Comparison of ENCODE assay signal across 19 mouse cellular contexts in the genomic region with DNA sequence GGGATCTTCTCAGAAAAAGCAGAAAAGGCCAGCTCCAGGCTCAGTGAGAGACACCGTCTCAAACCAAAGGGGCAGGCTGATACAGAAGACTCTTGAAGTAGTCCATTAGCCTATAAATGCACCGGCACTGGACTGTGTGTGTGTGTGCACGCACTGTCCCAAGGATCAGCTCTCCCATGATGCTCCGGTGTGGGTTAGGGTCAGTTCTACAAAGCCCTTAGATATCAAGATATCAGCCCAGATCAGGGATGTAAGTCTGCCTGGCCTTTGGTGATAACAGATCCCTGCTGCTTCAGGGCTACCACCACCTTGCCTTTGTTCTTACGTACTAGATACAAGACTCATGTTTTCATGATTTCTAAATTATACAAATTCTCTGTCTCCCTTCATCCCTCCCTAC.
DNase-seq lines count a peak whose midpoint lies in the region; ATAC-seq lines count a peak whose summit lies in the region.
"Had no signal": no experiment of that assay in that cellular context is flagged by ENCODE, and none has a peak within 500 bp of the region (broad histone marks: within the 10 kb centered on the region; RNA-seq: fewer than 3 reads in every experiment).

No protein-coding gene starts in this region.

- no peaks in the 10 kb centered on the region for H3K36me3 ChIP-seq in midbrain, embryonic 14.5 days (ENCODE audit: control insufficient read depth, insufficient read depth, low read length)
- no peaks in the 10 kb centered on the region for H3K36me3 ChIP-seq in midbrain, embryonic 11.5 days (ENCODE audit: control insufficient read depth, insufficient read depth, low read length)
- H3K36me3 ChIP-seq in liver, embryonic 12.5 days = peaks cover 3% of the 10 kb centered on the region; the same call in 1 of the 2 replicates
- H3K36me3 ChIP-seq in liver, embryonic 16.5 days (ENCODE audit: control insufficient read depth, insufficient read depth) = peaks cover 2% of the 10 kb centered on the region; the same call in 1 of the 2 replicates
- H3K36me3 ChIP-seq in hindbrain, embryonic 13.5 days = no peaks in the 10 kb centered on the region
- H3K36me3 ChIP-seq: embryonic facial prominence, embryonic 12.5 days; forebrain, embryonic 15.5 days; heart, embryonic 15.5 days had no signal

- no peak overlapping the region for H3K4me3 ChIP-seq in midbrain, embryonic 14.5 days (replicated peaks; ENCODE audit: low read depth, low read length)
- H3K4me3 ChIP-seq in midbrain, embryonic 11.5 days (ENCODE audit: low read depth, low read length) = no peak overlapping the region
- no peak overlapping the region for H3K4me3 ChIP-seq in liver, embryonic 12.5 days
- H3K4me3 ChIP-seq in liver, embryonic 16.5 days (ENCODE audit: low read depth, low read length) = no peak overlapping the region
- H3K4me3 ChIP-seq in hindbrain, embryonic 13.5 days = no peak overlapping the region
- H3K4me3 ChIP-seq: embryonic facial prominence, embryonic 12.5 days; forebrain, embryonic 15.5 days; heart, adult 2 months; heart, embryonic 15.5 days had no signal

- no peak overlapping the region for H3K4me2 ChIP-seq in midbrain, embryonic 14.5 days (ENCODE audit: low read length)
- no peak overlapping the region for H3K4me2 ChIP-seq in midbrain, embryonic 11.5 days
- H3K4me2 ChIP-seq in liver, embryonic 12.5 days = no peak overlapping the region
- no peak overlapping the region for H3K4me2 ChIP-seq in liver, embryonic 16.5 days (ENCODE audit: low read depth, low read length)
- no peak overlapping the region for H3K4me2 ChIP-seq in hindbrain, embryonic 13.5 days
- H3K4me2 ChIP-seq: embryonic facial prominence, embryonic 12.5 days; forebrain, embryonic 15.5 days; heart, embryonic 11.5 days; heart, embryonic 15.5 days; hindbrain, embryonic 14.5 days had no signal

- 0 out of 2 replicates have a peak overlapping the region, but pooled peaks have one; percentile 26 for H3K27ac ChIP-seq in midbrain, embryonic 14.5 days (replicated peaks; ENCODE audit: low read depth, low read length)
- H3K27ac ChIP-seq in midbrain, embryonic 11.5 days (ENCODE audit: low read depth, low read length) = no peak overlapping the region
- peak overlapping the region; percentile 43; the same call in 1 of the 2 replicates for H3K27ac ChIP-seq in liver, embryonic 12.5 days
- no peak overlapping the region for H3K27ac ChIP-seq in liver, embryonic 16.5 days (ENCODE audit: low read length)
- no peak overlapping the region for H3K27ac ChIP-seq in hindbrain, embryonic 13.5 days
- H3K27ac ChIP-seq: embryonic facial prominence, embryonic 12.5 days; forebrain, embryonic 15.5 days; heart, adult 2 months; heart, embryonic 15.5 days; hindbrain, embryonic 14.5 days had no signal

- H3K9me3 ChIP-seq in midbrain, embryonic 14.5 days (ENCODE audit: control insufficient read depth, low read length) = no peaks in the 10 kb centered on the region
- no peaks in the 10 kb centered on the region for H3K9me3 ChIP-seq in midbrain, embryonic 11.5 days (ENCODE audit: control insufficient read depth, low read length)
- H3K9me3 ChIP-seq in liver, embryonic 12.5 days (replicated peaks) = no peaks in the 10 kb centered on the region
- H3K9me3 ChIP-seq in liver, embryonic 16.5 days (replicated peaks; ENCODE audit: control insufficient read depth, low read length) = no peaks in the 10 kb centered on the region
- no peaks in the 10 kb centered on the region for H3K9me3 ChIP-seq in hindbrain, embryonic 13.5 days
- H3K9me3 ChIP-seq: embryonic facial prominence, embryonic 12.5 days; forebrain, embryonic 15.5 days; heart, embryonic 15.5 days had no signal

- H3K27me3 ChIP-seq in midbrain, embryonic 14.5 days (ENCODE audit: control insufficient read depth, insufficient read depth, low read length) = no peaks in the 10 kb centered on the region
- H3K27me3 ChIP-seq in midbrain, embryonic 11.5 days (ENCODE audit: control insufficient read depth, insufficient read depth, low read length) = no peaks in the 10 kb centered on the region
- no peaks in the 10 kb centered on the region for H3K27me3 ChIP-seq in liver, embryonic 12.5 days (replicated peaks)
- no peaks in the 10 kb centered on the region for H3K27me3 ChIP-seq in liver, embryonic 16.5 days (ENCODE audit: control insufficient read depth, insufficient read depth, low read depth, low read length)
- no peaks in the 10 kb centered on the region for H3K27me3 ChIP-seq in hindbrain, embryonic 13.5 days
- H3K27me3 ChIP-seq: embryonic facial prominence, embryonic 12.5 days; forebrain, embryonic 15.5 days; heart, embryonic 15.5 days had no signal

- DNase-seq in midbrain, embryonic 14.5 days = no peak
- no peak for DNase-seq in midbrain, embryonic 11.5 days (ENCODE audit: low spot score, missing footprints)
- DNase-seq in kidney, postnatal 14 days = no peak
- DNase-seq in right cerebral cortex, postnatal 25 days = no peak
- DNase-seq: adrenal gland, postnatal 10 days; cerebellum, adult 11-12 months; cerebellum, adult 9-10 months; cerebellum, postnatal 25 days; gastrocnemius, postnatal 14 days; heart, adult 2 months; heart, postnatal 14 days had no signal

- H3K4me1 ChIP-seq in midbrain, embryonic 14.5 days (ENCODE audit: control insufficient read depth, insufficient read depth, low read length) = no peaks in the 10 kb centered on the region
- no peaks in the 10 kb centered on the region; the same call in 1 of the 2 replicates for H3K4me1 ChIP-seq in midbrain, embryonic 11.5 days (ENCODE audit: control insufficient read depth, insufficient read depth, low read length)
- H3K4me1 ChIP-seq in liver, embryonic 12.5 days = peaks cover 23% of the 10 kb centered on the region
- peaks cover 7% of the 10 kb centered on the region for H3K4me1 ChIP-seq in liver, embryonic 16.5 days (ENCODE audit: control insufficient read depth, low read depth, low read length)
- H3K4me1 ChIP-seq in hindbrain, embryonic 13.5 days (replicated peaks) = peaks cover 5% of the 10 kb centered on the region; the same call in 1 of the 2 replicates
- H3K4me1 ChIP-seq: embryonic facial prominence, embryonic 12.5 days had no signal

- WGBS in midbrain, embryonic 14.5 days = 86% methylated on average over 5 of the region's 5 CpGs
- 90% methylated on average over 5 of the region's 5 CpGs for WGBS in midbrain, embryonic 11.5 days
- 49% methylated on average over 5 of the region's 5 CpGs for WGBS in liver, embryonic 12.5 days (ENCODE audit: insufficient replicate concordance)
- 39% methylated on average over 5 of the region's 5 CpGs for WGBS in liver, embryonic 16.5 days (ENCODE audit: insufficient replicate concordance)
- WGBS in hindbrain, embryonic 13.5 days = 86% methylated on average over 5 of the region's 5 CpGs

- H3K9ac ChIP-seq in midbrain, embryonic 14.5 days (replicated peaks; ENCODE audit: low read length) = no peak overlapping the region
- no peak overlapping the region for H3K9ac ChIP-seq in midbrain, embryonic 11.5 days (ENCODE audit: low read length)
- H3K9ac ChIP-seq in liver, embryonic 12.5 days = no peak overlapping the region
- no peak overlapping the region for H3K9ac ChIP-seq in liver, embryonic 16.5 days (ENCODE audit: low read depth, low read length)
- H3K9ac ChIP-seq in hindbrain, embryonic 13.5 days = no peak overlapping the region
- H3K9ac ChIP-seq: embryonic facial prominence, embryonic 12.5 days; forebrain, embryonic 15.5 days; heart, embryonic 15.5 days; hindbrain, embryonic 14.5 days had no signal

- no peak for ATAC-seq in midbrain, embryonic 14.5 days (ENCODE audit: low FRiP score, low TSS enrichment)
- no peak for ATAC-seq in midbrain, embryonic 11.5 days (ENCODE audit: low FRiP score)
- ATAC-seq in liver, embryonic 12.5 days = peak; percentile 69
- ATAC-seq in liver, embryonic 16.5 days (ENCODE audit: low read depth) = peak; percentile 66
- ATAC-seq in hindbrain, embryonic 13.5 days (ENCODE audit: low FRiP score) = no peak
- ATAC-seq: forebrain, embryonic 15.5 days had no signal

Comparison
In these comparisons a context has a peak if more than half of its experiments do, and no peak if none do; other contexts are left out.
1. H3K27ac ChIP-seq: peak in midbrain, embryonic 14.5 days (single experiment) and liver, embryonic 12.5 days (single experiment); none in midbrain, embryonic 11.5 days (single experiment), liver, embryonic 16.5 days (single experiment) and hindbrain, embryonic 13.5 days (single experiment).
2. ATAC-seq: peak in liver, embryonic 12.5 days (single experiment) and liver, embryonic 16.5 days (single experiment); none in midbrain, embryonic 14.5 days (single experiment), midbrain, embryonic 11.5 days (single experiment) and hindbrain, embryonic 13.5 days (single experiment).